Comparison of ENCODE assay signal across 15 mouse cellular contexts in the genomic region with DNA sequence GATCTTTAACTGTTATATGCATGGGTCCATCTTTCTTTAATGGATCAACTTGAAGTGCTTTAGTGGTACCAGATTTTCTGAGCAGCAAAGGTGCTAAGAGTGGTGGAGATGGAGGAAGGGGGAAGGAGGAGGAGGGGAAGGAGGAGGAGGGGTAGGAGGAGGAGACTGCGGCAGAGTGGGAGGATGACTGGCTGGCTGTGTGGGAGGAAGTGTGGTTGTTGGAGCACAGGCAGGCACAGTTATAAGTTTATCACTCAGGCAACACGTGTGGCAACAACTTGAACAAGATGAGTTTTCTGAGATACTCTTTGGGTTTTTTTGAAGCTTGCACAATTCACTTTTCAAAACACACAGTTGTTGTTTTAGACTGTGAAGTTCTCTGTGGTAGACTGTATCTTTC.
A peak's percentile ranks its signal among the peaks of the same experiment; 100 is the strongest.
DNase-seq lines count a peak whose midpoint lies in the region; ATAC-seq and TF ChIP-seq lines count a peak whose summit lies in the region.
"Had no signal": no experiment of that assay in that cellular context is flagged by ENCODE, and none has a peak within 500 bp of the region (broad histone marks: within the 10 kb centered on the region; RNA-seq: fewer than 3 reads in every experiment).

No protein-coding gene starts in this region.

- H3K27ac ChIP-seq in heart, embryonic 16.5 days (ENCODE audit: low read length): 0 out of 2 replicates have a peak overlapping the region, but pooled peaks have one; percentile 14
- no peak overlapping the region for H3K27ac ChIP-seq in MEL (ENCODE audit: control insufficient read depth, low read depth, low read length)
- no peak overlapping the region for H3K27ac ChIP-seq in stomach, postnatal 0 days (replicated peaks)
- H3K27ac ChIP-seq: forebrain, embryonic 15.5 days; hindbrain, embryonic 13.5 days; midbrain, embryonic 12.5 days had no signal

- H3K4me3 ChIP-seq in heart, embryonic 16.5 days (ENCODE audit: low read length): no peak overlapping the region
- no peak overlapping the region for H3K4me3 ChIP-seq in MEL (ENCODE audit: control insufficient read depth in 1 of 2, insufficient read depth in 1 of 2, low read depth in 2 of 2, low read length in 2 of 2)
- H3K4me3 ChIP-seq in stomach, postnatal 0 days (ENCODE audit: low read depth, low read length): no peak overlapping the region
- H3K4me3 ChIP-seq: forebrain, embryonic 15.5 days; hindbrain, embryonic 13.5 days; midbrain, embryonic 12.5 days had no signal

- 30% methylated on average over 2 of the region's 2 CpGs for WGBS in heart, embryonic 16.5 days
- 41% methylated on average over 2 of the region's 2 CpGs for WGBS in stomach, postnatal 0 days

- H3K4me2 ChIP-seq in heart, embryonic 16.5 days (ENCODE audit: low read depth, low read length): no peak overlapping the region
- no peak overlapping the region for H3K4me2 ChIP-seq in stomach, postnatal 0 days (replicated peaks; ENCODE audit: low read depth)
- H3K4me2 ChIP-seq: forebrain, embryonic 15.5 days; hindbrain, embryonic 13.5 days; midbrain, embryonic 12.5 days had no signal

- TF ChIP-seq RAD21 in MEL (IDR thresholded peaks at IDR 0.05; ENCODE audit: low read depth, low read length): no peak

- no peak for TF ChIP-seq CTCF in MEL (IDR thresholded peaks at IDR 0.05 in 2 of 3, conservative IDR thresholded peaks at IDR 0.05 in 1 of 3; ENCODE audit: control insufficient read depth in 1 of 3, insufficient read depth in 1 of 3, low read depth in 2 of 3, low read length in 3 of 3, poor library complexity in 1 of 3, severe bottlenecking in 1 of 3)
- TF ChIP-seq CTCF in stomach, postnatal 0 days (IDR thresholded peaks at IDR 0.05; ENCODE audit: low read depth): no peak

- no peak overlapping the region for H3K9ac ChIP-seq in heart, embryonic 16.5 days (ENCODE audit: low read length)
- no peak overlapping the region for H3K9ac ChIP-seq in MEL (ENCODE audit: control insufficient read depth, low read depth, low read length, poor library complexity, severe bottlenecking)
- no peak overlapping the region for H3K9ac ChIP-seq in stomach, postnatal 0 days (ENCODE audit: low read length)
- H3K9ac ChIP-seq: forebrain, embryonic 15.5 days; hindbrain, embryonic 13.5 days; midbrain, embryonic 12.5 days had no signal

- no peak for TF ChIP-seq POLR2A in MEL (IDR thresholded peaks at IDR 0.05; ENCODE audit: control insufficient read depth in 1 of 2, insufficient read depth in 1 of 2, low read depth in 1 of 2, low read length in 2 of 2, poor library complexity in 1 of 2)

- peak in 1 of 2 experiments; percentile 15; a peak in 1 of 4 replicates for TF ChIP-seq EP300 in MEL (IDR thresholded peaks at IDR 0.05; ENCODE audit: low read depth in 1 of 2, low read length in 2 of 2)
- no peak for TF ChIP-seq EP300 in stomach, postnatal 0 days (optimal IDR thresholded peaks at IDR 0.05)

- peaks cover 5% of the 10 kb centered on the region; the same call in 1 of the 2 replicates for H3K4me1 ChIP-seq in heart, embryonic 16.5 days (ENCODE audit: control insufficient read depth, insufficient read depth, low read length)
- 0 out of 4 replicates have a peak, but pooled peaks cover 0 to 2% of the 10 kb centered on the region in 2 experiments for H3K4me1 ChIP-seq in MEL (ENCODE audit: control insufficient read depth in 1 of 2, insufficient read depth in 2 of 2, low read length in 2 of 2)
- H3K4me1 ChIP-seq in stomach, postnatal 0 days (replicated peaks; ENCODE audit: control insufficient read depth, insufficient read depth): 0 out of 2 replicates have a peak, but pooled peaks cover 2% of the 10 kb centered on the region
- H3K4me1 ChIP-seq: forebrain, embryonic 15.5 days; hindbrain, embryonic 13.5 days; midbrain, embryonic 12.5 days had no signal

- no peaks in the 10 kb centered on the region for H3K27me3 ChIP-seq in heart, embryonic 16.5 days (ENCODE audit: control insufficient read depth, insufficient read depth, low read length)
- H3K27me3 ChIP-seq in MEL (ENCODE audit: control insufficient read depth in 1 of 2, insufficient read depth in 2 of 2, low read length in 2 of 2): no peaks in the 10 kb centered on the region
- no peaks in the 10 kb centered on the region for H3K27me3 ChIP-seq in stomach, postnatal 0 days (ENCODE audit: control insufficient read depth, insufficient read depth, low read length)
- H3K27me3 ChIP-seq: forebrain, embryonic 15.5 days; hindbrain, embryonic 13.5 days; midbrain, embryonic 12.5 days had no signal

- peak; percentile 70; the same call in 1 of the 2 replicates for ATAC-seq in heart, embryonic 16.5 days (replicated peaks; ENCODE audit: extremely low read depth, insufficient read depth, low FRiP score)
- no peak for ATAC-seq in stomach, postnatal 0 days (ENCODE audit: low FRiP score, low TSS enrichment)
- ATAC-seq: forebrain, embryonic 15.5 days had no signal

- DNase-seq in heart, adult 18-20 months: no peak
- DNase-seq in 416B (ENCODE audit: low read depth) (peak; percentile 69), MEL (ENCODE audit: low read depth, low spot score) (peak; percentile 31)
- DNase-seq in thymus, adult 18-20 months: peak; percentile 21 to 38
- DNase-seq in frontal cortex, postnatal 25 days (ENCODE audit: low spot score in 2 of 2): no peak
- no peak for DNase-seq in stomach, postnatal 0 days (ENCODE audit: low spot score)
- DNase-seq: adrenal gland, adult 2 months; gastrocnemius, postnatal 10 days; kidney, adult 18-20 months; left cerebral cortex, postnatal 4 days; spleen, adult 18-20 months had no signal

- H3K79me2 ChIP-seq in MEL (ENCODE audit: control insufficient read depth, insufficient read depth, low read length, poor library complexity): no peaks in the 10 kb centered on the region

- no peaks in the 10 kb centered on the region for H3K36me3 ChIP-seq in heart, embryonic 16.5 days (ENCODE audit: control insufficient read depth, insufficient read depth)
- no peaks in the 10 kb centered on the region for H3K36me3 ChIP-seq in MEL (ENCODE audit: control insufficient read depth in 1 of 2, insufficient read depth in 2 of 2, low read length in 2 of 2)
- H3K36me3 ChIP-seq in stomach, postnatal 0 days (ENCODE audit: control insufficient read depth, insufficient read depth, low read length): no peaks in the 10 kb centered on the region
- H3K36me3 ChIP-seq: forebrain, embryonic 15.5 days; hindbrain, embryonic 13.5 days; midbrain, embryonic 12.5 days had no signal

- H3K9me3 ChIP-seq in heart, embryonic 16.5 days (replicated peaks; ENCODE audit: control insufficient read depth, low read length): no peaks in the 10 kb centered on the region
- H3K9me3 ChIP-seq in MEL (replicated peaks; ENCODE audit: insufficient read depth, low read length): no peaks in the 10 kb centered on the region
- H3K9me3 ChIP-seq in stomach, postnatal 0 days (ENCODE audit: control insufficient read depth, low read length): no peaks in the 10 kb centered on the region
- H3K9me3 ChIP-seq: forebrain, embryonic 15.5 days; hindbrain, embryonic 13.5 days; midbrain, embryonic 12.5 days had no signal

TF ChIP-seq in MEL, 35 proteins besides CTCF, POLR2A, EP300 and RAD21:
- TF ChIP-seq BHLHE40 (IDR thresholded peaks at IDR 0.05; ENCODE audit: borderline replicate concordance, low read depth, low read length): peak; percentile 44; the same call in 1 of the 2 replicates
- peak; percentile 48; the same call in 1 of the 2 replicates for TF ChIP-seq MAX (IDR thresholded peaks at IDR 0.05; ENCODE audit: low read length)
- no peak for TF ChIP-seq ELF1 (IDR thresholded peaks at IDR 0.05; ENCODE audit: low read depth, low read length)
- no peak for TF ChIP-seq RCOR1 (IDR thresholded peaks at IDR 0.05; ENCODE audit: low read depth, low read length)

Comparison
In these comparisons a context has a peak if more than half of its experiments do, and no peak if none do; other contexts are left out.
1. DNase-seq: peak in 416B (single experiment), MEL (single experiment) and thymus, adult 18-20 months (2 of 2); none in heart, adult 18-20 months (0 of 2), frontal cortex, postnatal 25 days (0 of 2) and stomach, postnatal 0 days (single experiment).